Mouse (Mus musculus) kidney, embryonic 16.5 days (tissue): ENCODE data around the gene Rgl2. TPM values are rescaled to one million over a fixed set of nuclear protein-coding genes. Genes with fewer than 3 reads are reported as not detected.

Experiments used
- ATAC-seq: fragments of 200-750 bp; cut with Nextera tagmentation; 2 replicates; pipeline ENCODE4 v1.8.0; 2017; ENCODE audit warnings: moderate TSS enrichment; ENCODE audit not compliant: low FRiP score, low TSS enrichment
- H3K27ac ChIP-seq: fragments of 300-500 bp; sonication (generic); 2 replicates; pipeline ENCODE4 v1.5.1; 2014; ENCODE audit warnings: low read length
- H3K27me3 ChIP-seq: fragments of 300-500 bp; sonication (generic); 2 replicates; pipeline ENCODE4 v1.6.1; 2014; ENCODE audit warnings: low read length, control low read depth, mixed read lengths; ENCODE audit not compliant: insufficient read depth
- H3K36me3 ChIP-seq: fragments of 300-500 bp; sonication (generic); 2 replicates; pipeline ENCODE4 v1.6.1; 2014; ENCODE audit warnings: low read length, control low read depth, mixed read lengths; ENCODE audit not compliant: insufficient read depth
- H3K4me1 ChIP-seq: fragments of 300-500 bp; sonication (generic); 2 replicates; pipeline ENCODE4 v1.6.1; 2014; ENCODE audit warnings: low read length, control low read depth, mixed read lengths; ENCODE audit not compliant: insufficient read depth
- H3K4me2 ChIP-seq: fragments of 300-500 bp; sonication (generic); replicated peaks from 2 replicates; pipeline ENCODE4 v1.6.1; 2014; ENCODE audit warnings: low read depth, low read length
- H3K4me3 ChIP-seq: fragments of 300-500 bp; sonication (generic); 2 replicates; pipeline ENCODE4 v1.5.1; 2014; ENCODE audit warnings: mild to moderate bottlenecking, low read length
- H3K9ac ChIP-seq: fragments of 300-500 bp; sonication (generic); replicated peaks from 2 replicates; pipeline ENCODE4 v1.6.1; 2014; ENCODE audit warnings: low read length
- H3K9me3 ChIP-seq: fragments of 300-500 bp; sonication (generic); 2 replicates; pipeline ENCODE4 v1.6.1; 2016; ENCODE audit warnings: low read length, control low read depth
- WGBS: fragments of 180-500 bp; shearing (Covaris S2); extraction: QIAGEN DNeasy Blood & Tissue Kit; methylation state at CpG from one replicate; pipeline ENCODE4 v1.1.7; 2014; 5-methylcytosine and 5-hydroxymethylcytosine counted together
- polyA plus RNA-seq: library from polyadenylated mRNA; unstranded; fragments of >200 nt; fragmentation: Nextera tagmentation; extraction: Ambion mirVana; gene quantifications from 2 replicates; pipeline ENCODE4 v1.2.1, GENCODE M21; 2015

Rgl2 gene
- polyA plus RNA-seq, 1 experiment from 2014 or later, result 38.0 TPM

DNA sequence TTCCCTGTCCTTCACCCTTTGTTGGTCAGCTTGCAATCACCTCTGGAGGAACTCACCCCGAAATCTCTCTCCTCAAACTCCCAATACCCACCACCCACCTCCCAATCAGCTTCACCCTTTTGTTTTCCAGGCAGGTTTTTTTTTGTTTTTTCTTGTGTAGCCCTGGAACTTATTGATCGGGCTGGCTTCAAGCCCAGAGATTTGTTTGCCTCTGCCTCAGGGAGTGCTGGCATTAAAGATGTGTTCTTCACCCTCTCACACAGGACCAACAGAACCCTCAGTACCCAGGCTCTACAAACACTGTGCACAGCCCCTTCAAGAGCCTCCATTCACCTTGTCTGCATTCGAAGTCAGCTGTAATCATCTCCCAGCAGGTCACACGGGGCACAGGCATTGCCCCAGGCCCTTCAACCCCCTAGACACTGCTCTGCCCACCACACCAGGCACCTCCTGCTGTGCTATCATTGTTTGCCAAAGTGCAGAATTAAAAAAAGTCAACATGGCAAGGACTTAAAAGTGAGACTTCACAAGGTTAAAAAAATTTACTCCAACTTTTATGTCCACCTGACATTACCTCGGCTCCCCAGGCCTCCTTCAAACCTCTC, 24.7 kb downstream of the Rgl2 start:
- Histone ChIP-seq H3K9me3 (no peaks in the 10 kb centered on the region), H3K27me3 (no peaks in the 10 kb centered on the region), H3K4me2 (peak overlapping the region; percentile 99), H3K36me3 (peaks cover 36% of the 10 kb centered on the region), H3K4me1 (peaks cover 50% of the 10 kb centered on the region), H3K9ac (peak overlapping the region; percentile 87), H3K27ac (peak overlapping the region; percentile 87), H3K4me3 (peak overlapping the region; percentile 87)
- ATAC-seq, result no peak
- 40% methylated on average over 5 of the region's 5 CpGs for WGBS

DNA sequence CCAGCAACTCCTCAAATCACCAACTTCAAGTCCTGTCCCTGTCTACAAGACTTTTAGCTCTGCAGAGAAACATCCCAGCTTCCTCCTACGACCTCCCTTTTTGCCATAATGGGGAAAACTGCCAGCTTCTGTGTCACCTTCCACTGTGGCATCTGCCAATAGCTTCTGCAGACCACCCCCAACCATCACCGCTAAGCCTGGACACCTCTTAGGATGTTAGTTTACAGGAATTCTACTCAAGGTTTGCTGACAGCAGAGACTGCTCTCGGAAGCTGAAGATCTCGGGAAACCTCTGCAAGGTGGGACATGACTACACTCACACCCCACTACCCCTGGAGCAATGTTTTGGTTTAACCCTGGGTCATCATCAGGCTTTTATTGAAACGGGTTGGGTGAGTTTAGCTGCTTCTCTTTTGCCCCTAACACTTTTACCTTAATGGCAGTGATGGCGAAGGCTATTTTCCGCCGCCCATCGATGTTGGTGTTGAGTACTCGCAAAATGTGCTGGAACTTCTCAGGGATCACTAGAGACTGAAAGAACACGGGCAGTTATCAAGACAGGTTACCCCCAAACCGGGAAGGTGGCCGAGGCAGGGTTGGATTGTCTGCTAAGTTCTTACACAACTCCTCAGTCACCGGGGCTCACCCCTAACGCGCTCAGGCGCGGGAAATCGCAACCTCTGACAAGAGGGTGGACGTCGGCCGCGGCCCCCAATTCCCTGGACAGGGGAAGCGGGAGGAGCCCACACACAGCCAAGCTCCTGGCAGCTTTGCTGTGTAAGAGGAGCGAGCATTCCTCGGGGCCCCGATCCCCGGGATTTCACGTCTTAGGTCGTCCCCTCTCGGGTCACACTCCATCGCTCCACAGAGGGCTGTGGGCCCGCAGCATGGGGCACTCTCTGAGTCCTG, 25.6 kb downstream of the Rgl2 start:
- Histone ChIP-seq H3K27me3 (no peaks in the 10 kb centered on the region), H3K4me2 (peak overlapping the region; percentile 99), H3K36me3 (peaks cover 40% of the 10 kb centered on the region), H3K27ac (peak overlapping the region; percentile 87), H3K9me3 (no peaks in the 10 kb centered on the region), H3K9ac (peak overlapping the region; percentile 87), H3K4me1 (peaks cover 50% of the 10 kb centered on the region), H3K4me3 (peak overlapping the region; percentile 87)
- under 1% methylated on average over 33 of the region's 33 CpGs for WGBS
- ATAC-seq, result no peak; the same call in 1 of the 2 replicates

DNA sequence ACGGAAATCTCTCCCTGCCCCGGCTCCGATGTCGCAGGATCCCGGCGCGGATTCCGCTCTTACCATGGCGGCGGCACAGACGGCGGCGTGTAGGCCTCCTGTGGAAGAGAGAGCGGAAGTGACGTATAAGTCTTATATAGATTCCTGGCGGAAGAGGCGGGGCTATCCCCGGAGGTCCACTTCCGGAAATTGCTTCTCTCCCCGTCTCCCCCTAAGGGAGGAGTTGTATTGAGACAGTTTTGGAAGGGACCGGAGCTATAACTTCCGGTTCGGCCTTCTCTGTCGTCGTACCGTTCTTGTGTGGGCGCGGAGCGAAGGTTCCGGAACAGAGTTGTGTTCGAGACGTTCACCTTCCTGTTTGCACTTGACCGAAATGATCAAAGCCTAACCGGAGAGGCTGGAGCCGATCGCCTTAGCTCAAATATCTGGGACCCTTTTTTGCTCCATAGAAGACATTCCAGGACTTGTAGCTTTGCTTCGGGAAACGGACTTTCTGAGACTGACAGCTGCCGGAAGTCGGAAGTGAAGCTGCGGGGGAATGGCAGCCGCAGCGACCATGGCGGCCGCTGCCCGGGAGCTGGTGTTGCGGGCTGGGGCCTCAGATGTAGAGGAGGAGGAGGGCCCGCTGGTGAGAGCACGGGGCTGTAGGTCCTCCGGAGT, 26.3 kb downstream of the Rgl2 start, which contains the start of the genes Vps52 and Rps18:
Vps52 (plus strand) TSS at position 258 of the 660 bp plus-strand sequence.
Rps18 (minus strand) TSS at position 447 of the 660 bp plus-strand sequence.
- ATAC-seq, result peak; percentile 79
- Histone ChIP-seq H3K4me3 (peak within 1 kb of the TSS; percentile 87), H3K4me1 (peaks cover 44% of the 10 kb centered on the region), H3K27ac (peak within 1 kb of the TSS; percentile 87), H3K4me2 (peak within 1 kb of the TSS; percentile 99), H3K36me3 (peaks cover 42% of the 10 kb centered on the region), H3K9me3 (no peaks in the 10 kb centered on the region), H3K9ac (peak within 1 kb of the TSS; percentile 87), H3K27me3 (no peaks in the 10 kb centered on the region)
- WGBS, result under 1% methylated on average over 50 of the region's 50 CpGs

DNA sequence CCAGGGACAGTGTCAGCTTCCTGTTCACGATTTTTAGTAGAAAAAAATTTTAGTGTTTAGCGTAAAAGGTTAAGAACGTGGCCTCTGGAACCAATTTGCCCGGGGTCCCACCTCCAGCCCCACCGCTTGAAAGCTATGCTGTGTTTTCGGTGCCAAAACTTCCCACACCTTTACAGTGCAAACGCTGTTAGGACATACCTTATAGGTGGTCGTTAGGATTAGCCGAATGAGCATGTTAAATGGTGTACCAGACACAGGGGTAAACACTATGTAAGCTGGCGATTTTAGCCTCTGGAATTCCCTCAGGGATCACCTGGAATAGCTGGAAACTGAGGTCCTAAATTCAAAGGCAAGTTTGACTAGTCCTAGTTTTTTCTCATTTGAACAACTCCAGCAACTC, 27.0 kb downstream of the Rgl2 start:
- no peak for ATAC-seq
- Histone ChIP-seq H3K4me2 (peak overlapping the region; percentile 74), H3K27me3 (no peaks in the 10 kb centered on the region), H3K4me1 (peaks cover 38% of the 10 kb centered on the region), H3K9me3 (no peaks in the 10 kb centered on the region), H3K27ac (no peak overlapping the region), H3K9ac (peak overlapping the region; percentile 75), H3K36me3 (peaks cover 46% of the 10 kb centered on the region), H3K4me3 (peak overlapping the region; percentile 87)
- 7% methylated on average over 10 of the region's 10 CpGs for WGBS

DNA sequence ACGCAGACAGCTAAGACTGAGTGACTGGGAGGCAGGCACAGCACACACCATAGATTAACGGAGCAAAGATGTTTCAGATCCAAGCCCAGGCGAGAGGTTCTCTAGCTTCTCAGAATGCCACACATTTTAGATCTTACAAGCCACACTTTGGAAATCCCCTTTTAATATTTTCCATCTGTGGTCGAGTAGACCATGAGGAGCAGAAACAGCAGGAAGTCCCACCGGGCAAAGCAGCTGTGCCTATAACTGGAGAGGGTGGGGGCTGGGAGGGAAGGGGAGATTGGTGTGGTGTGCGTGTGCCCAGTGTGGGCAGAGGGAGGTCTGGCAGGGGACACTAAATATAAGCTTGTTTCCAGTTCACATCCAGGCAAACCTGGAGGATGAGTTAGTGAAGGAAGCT, 28.1 kb downstream of the Rgl2 start:
- no peaks in the 10 kb centered on the region for H3K9me3 ChIP-seq
- H3K9ac ChIP-seq, result no peak overlapping the region
- H3K27me3 ChIP-seq, result no peaks in the 10 kb centered on the region
- H3K4me2 ChIP-seq, result no peak overlapping the region
- H3K4me3 ChIP-seq, result no peak overlapping the region
- peaks cover 46% of the 10 kb centered on the region for H3K36me3 ChIP-seq
- H3K27ac ChIP-seq, result no peak overlapping the region
- 88% methylated on average over 6 of the region's 6 CpGs for WGBS
- ATAC-seq, result no peak
- H3K4me1 ChIP-seq, result peaks cover 27% of the 10 kb centered on the region

DNA sequence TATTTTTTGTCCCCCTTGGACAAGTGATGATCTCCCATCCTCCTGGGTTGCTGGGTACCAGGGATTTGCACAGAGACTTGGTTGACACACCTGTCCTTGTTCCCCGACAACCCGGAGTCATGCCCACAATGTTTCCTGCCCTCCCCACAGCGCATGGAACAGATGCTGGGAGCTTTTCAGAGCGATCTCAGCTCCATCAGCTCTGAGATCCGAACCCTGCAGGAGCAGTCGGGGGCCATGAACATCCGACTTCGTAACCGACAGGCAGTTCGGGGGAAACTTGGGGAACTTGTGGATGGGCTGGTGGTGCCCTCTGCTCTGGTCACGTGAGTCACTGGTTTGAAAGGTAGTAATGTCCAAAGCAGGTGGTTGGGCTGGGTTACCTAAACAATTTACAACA, 29.1 kb downstream of the Rgl2 start:
- no peak overlapping the region for H3K9ac ChIP-seq
- H3K4me3 ChIP-seq, result no peak overlapping the region
- no peaks in the 10 kb centered on the region for H3K27me3 ChIP-seq
- no peak overlapping the region for H3K27ac ChIP-seq
- H3K4me2 ChIP-seq, result no peak overlapping the region
- 97% methylated on average over 11 of the region's 11 CpGs for WGBS
- ATAC-seq, result no peak
- peaks cover 46% of the 10 kb centered on the region for H3K36me3 ChIP-seq
- peaks cover 18% of the 10 kb centered on the region for H3K4me1 ChIP-seq
- H3K9me3 ChIP-seq, result no peaks in the 10 kb centered on the region

DNA sequence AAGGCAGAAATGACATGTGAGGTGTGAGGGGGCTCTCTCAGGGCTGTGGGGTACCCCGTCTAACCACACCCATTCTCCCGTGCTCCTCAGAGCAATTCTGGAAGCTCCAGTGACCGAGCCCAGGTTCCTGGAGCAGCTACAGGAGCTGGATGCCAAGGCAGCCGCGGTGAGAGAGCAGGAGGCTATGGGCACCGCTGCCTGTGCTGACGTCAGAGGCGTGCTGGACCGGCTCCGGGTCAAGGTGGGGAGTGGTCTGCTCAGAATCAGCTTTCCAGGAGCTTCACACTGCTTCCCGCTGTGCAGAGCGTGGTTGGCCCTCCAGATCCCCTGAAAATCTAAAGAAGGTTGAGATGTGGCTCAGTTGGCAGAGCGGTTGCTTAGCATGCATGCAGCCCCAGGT, 29.8 kb downstream of the Rgl2 start:
- H3K27me3 ChIP-seq, result no peaks in the 10 kb centered on the region
- no peak overlapping the region for H3K9ac ChIP-seq
- no peak overlapping the region for H3K4me3 ChIP-seq
- peaks cover 11% of the 10 kb centered on the region for H3K4me1 ChIP-seq
- peaks cover 45% of the 10 kb centered on the region for H3K36me3 ChIP-seq
- 97% methylated on average over 13 of the region's 13 CpGs for WGBS
- no peaks in the 10 kb centered on the region for H3K9me3 ChIP-seq
- no peak for ATAC-seq
- H3K27ac ChIP-seq, result no peak overlapping the region
- no peak overlapping the region for H3K4me2 ChIP-seq

DNA sequence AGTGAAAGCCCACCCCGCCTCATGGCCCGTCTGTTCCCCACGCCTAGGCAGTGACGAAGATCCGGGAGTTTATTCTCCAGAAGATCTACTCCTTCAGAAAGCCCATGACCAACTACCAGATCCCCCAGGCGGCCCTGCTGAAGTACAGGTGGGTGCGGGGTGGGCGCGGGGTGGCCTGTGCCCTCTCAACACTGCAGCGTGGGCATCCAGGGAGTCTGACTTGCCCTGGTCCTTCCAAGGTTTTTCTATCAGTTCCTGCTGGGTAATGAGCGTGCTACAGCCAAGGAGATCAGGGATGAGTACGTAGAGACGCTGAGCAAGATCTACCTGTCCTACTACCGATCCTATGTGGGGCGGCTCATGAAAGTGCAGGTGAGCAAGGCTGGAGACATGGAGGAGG, 30.6 kb downstream of the Rgl2 start:
- Histone ChIP-seq H3K9me3 (no peaks in the 10 kb centered on the region), H3K27ac (no peak overlapping the region), H3K9ac (no peak overlapping the region), H3K4me3 (no peak overlapping the region), H3K36me3 (peaks cover 45% of the 10 kb centered on the region), H3K4me2 (no peak overlapping the region), H3K27me3 (no peaks in the 10 kb centered on the region), H3K4me1 (peaks cover 5% of the 10 kb centered on the region)
- WGBS, result 95% methylated on average over 15 of the region's 15 CpGs
- ATAC-seq, result no peak

DNA sequence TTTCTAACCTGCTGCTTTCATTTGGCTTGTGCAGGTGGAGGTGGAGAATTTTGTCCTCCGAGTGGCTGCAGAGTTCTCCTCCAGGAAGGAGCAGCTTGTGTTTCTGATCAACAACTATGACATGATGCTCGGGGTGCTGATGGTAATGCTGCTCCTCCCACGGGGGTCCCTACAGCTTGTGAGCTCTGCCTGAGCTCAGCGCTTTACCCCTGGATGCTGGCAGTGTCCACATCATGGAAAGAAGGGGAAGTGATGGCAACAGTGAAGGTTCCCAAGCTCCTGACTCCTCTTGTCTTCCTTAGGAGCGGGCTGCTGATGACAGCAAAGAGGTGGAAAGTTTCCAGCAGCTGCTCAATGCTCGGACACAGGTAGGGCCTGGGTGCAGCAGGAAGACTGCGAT, 33.5 kb downstream of the Rgl2 start:
- Histone ChIP-seq H3K27me3 (no peaks in the 10 kb centered on the region), H3K9me3 (no peaks in the 10 kb centered on the region), H3K9ac (no peak overlapping the region), H3K27ac (no peak overlapping the region), H3K4me2 (no peak overlapping the region), H3K4me3 (no peak overlapping the region), H3K4me1 (no peaks in the 10 kb centered on the region), H3K36me3 (peaks cover 48% of the 10 kb centered on the region)
- ATAC-seq, result no peak
- WGBS, result 91% methylated on average over 7 of the region's 7 CpGs
